Mouse (Mus musculus) cerebellum, adult 9-11 months (tissue): ENCODE measurements around the gene Zwint.

ENCODE experiments used
- DNase-seq: peaks from one replicate; pipeline ENCODE4 v3.0.0; 2022

Gene Zwint

DNA sequence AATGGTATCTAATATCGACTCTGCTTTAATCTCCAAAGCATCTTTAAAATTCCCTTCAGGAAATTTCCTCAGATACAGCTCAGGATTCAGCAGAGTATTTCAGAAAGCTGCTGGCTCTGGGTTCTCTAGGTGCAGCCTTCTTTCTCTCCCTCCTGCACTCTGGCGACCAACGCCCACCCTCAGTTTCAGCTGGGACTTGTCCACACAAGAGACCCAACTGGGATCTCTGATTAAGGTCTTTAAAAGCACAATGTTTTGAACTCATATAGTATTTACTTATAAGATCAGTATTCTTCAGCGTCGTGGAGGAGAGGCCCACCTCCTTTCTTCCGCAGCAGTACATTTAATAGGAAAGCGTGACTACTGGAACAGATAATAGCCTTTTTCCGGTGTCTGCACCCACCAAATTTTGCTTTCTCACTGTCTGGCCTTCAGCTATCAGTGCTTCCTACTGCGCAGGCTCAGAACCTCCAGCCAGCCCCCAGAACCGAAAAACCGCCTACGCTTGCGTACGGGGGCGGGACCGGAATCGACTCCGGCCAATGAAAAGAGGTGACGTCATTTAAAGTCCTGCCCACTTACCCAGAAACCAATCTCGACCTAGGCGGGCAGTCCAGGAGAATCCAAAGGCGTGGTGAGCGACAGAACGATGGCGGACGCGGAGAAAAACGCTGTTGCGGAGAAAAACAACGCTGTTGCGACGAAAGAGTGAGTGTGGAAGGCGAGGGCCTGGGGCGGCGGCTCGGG is at the start of gene Zwint:
Gene Zwint (plus strand): TSS at position 576 of the 747 bp plus-strand sequence.
- peak; percentile 97 for DNase-seq

DNA sequence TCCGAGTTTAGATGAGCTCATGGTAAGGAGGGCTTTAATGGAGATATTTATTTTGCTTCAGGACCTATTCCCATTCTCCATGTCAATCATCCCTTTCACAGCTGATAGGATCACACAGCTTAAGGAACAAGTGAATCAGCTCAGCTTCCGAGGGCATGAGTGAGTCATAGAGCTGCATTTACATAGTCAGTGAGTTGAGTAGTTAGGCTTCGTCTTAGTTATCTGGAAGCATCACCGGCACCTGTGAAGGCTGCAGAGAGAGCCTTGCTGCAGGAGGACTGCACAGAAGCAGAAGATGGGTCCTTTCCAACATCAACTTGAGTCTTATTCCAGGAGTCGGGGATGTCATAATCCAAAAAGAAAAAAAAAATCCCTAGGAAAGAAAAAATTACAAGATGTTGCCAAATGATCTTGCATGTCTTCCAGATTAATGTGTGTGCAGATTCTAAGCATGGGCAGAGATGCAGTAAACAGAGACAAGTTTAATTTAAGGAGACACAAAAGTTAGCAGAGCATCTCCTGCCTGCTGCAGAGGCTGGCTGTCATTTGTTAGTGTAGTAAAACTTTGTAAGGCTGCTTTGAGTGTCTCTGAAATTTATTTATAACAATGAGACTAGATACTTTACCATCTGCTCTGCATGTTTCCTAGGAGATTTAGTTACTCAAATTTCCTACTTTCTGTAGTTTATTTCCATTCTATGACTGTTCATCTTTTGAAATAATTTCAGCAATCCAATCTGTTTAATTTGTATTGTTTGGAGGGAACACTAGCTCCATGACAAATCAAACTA is 41.3 kb upstream of the Zwint start:
- DNase-seq, result no peak

DNA sequence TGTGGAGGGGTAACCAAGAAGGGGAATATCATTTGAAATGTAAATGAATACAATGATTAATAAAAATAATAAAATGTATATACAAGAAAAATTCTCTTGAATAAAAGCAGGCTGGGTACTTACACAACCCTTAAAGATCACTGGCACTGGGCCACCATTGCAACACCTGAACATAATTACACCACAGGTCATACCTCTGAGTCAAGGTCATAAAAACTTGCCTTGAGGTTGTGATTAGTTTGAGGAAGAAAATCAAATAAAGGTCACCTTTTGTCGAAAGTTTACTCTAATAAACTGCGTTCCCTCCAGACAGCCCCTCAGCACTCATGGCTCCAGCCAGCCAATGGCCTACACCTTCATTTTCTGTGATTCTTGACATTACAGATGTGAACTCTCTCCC is 38.5 kb upstream of the Zwint start:
- no peak for DNase-seq

DNA sequence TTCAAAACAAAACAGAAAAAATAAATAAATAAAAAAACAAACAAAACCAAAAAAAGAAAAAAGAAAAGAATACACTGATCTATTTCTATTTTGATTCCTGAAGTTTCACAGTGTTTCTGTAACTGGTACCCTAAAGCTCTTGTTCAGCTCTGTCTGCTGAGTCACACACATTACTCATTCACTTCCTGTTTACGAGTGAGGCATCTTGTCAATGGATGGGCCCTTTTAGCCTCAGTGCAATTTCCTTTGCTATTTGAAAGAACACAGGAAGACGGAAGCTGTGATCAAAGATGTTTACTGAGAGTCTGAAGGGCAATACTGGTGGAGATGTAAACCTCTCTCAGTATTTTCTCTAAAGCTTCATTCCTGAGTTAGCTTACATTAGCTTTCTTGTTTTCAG is 34.1 kb upstream of the Zwint start:
- DNase-seq, result no peak

DNA sequence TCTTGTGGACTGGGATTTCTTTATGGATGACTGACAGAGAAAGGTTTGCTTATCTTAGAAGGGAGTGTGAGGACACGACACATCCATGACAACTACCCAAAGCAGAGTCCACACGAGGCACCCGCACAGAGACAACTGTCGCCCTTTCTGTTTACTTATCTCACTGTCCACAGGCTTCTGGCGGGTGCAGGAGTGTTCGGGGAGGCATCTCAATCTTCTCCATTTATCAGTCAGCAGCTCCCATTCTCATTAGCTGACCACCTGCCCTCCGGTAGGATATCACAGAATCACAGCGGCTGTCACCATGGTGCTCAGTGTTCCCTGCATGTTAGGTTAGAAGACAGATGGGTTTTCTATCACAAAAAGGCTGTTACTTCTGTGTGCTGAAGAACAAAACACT is 31.1 kb upstream of the Zwint start:
- peak; percentile 3 for DNase-seq

DNA sequence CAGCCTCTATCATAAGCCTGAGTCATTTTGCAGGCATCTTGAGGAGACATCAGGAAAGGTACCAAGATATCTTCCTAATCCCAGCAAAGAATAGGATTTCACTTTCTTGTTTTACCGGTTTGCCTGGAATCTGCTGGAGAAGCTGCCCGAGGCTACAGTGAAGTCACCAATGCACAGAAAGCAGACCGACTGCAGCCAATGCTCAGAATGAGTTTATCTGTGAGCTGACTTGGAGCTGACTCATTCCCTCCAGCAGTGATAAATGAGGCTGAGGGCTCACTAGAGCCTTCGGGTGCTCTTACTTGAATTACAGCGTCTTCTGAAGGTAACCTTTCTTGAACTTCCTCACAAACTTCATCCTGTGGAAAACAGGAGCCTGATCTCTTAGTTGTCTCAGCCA is 20.5 kb upstream of the Zwint start:
- DNase-seq, result no peak

DNA sequence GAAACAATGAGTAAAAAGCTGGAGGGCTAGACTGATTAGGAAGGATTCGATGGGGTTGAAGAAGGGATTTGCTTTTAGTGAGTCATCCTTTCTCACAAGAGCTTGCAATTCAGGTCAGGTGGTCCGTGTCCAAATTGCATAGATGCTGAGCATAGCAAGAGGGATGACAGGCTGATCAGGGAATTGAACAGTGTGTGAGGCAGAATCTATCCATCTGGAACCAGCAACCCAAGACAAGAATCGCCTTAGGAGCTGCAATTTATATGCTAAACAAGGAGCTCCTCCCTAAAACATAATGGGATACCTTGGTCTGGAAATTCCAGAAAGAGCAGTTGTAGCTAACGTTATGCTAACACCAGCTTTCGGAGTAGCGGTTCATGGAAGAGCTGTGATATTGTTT is 3.8 kb upstream of the Zwint start:
- DNase-seq, result no peak

DNA sequence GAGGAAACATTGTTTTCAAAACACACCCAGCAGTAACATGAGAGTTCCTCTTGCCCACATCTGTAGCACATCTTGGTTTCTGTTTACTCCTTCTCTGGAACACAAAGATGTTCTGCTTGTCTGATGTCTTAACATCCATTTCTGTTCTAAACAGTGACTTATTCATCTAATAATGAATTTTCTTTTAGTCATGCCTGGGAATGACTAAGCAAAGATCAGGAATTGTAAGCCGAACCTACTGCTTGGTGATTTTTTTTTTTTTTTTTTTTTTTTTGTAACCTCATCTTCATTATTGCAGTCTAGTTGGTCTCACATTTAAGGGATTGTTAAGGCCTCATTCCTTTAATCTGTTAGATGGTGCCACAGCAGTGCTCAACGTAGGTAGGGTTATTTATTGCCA is 848 bp upstream of the Zwint start:
- DNase-seq, result no peak

DNA sequence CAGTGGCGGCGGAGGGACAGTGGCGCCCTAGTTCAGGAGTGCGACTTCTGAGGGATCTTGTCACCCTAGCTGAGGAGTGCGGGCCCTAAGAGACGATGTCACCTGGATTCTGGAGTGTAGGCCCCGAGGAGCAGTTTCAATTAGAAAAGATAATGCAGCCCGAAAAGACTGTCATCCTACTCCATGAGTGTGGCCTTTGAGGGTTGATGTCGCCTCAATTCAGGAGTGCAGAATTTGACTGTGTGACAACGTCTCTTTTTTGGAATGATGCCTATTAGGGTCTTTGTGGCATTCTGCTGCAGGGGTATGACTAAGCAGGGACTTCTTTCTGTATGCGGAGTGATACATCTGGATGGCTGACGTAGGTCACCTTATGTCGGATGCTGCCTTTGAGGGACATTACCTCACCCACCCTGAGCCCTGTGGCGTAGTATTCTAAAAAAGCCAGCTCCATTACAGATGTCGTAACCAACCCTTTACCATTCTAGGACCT is 418 bp downstream of the Zwint start:
- DNase-seq, result peak; percentile 62

DNA sequence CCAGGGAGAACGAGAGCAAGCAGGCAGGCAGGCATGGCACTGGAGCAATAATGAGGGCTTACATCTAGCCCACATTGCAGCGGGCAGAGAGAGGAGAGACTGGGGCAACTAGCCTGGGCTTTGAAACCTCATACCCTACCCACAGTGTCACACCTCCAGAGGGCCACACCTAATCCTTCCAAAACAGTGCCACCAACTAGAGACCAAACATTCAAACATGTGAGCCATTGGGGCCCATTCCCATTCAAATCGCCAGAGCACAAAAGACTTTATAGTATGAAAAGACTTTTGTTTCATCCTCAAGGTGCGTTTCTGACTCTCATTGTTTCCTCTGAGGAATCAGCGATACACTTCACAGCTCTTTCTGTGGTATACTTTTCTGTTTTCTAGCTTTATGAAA is 4.6 kb downstream of the Zwint start:
- no peak for DNase-seq

DNA sequence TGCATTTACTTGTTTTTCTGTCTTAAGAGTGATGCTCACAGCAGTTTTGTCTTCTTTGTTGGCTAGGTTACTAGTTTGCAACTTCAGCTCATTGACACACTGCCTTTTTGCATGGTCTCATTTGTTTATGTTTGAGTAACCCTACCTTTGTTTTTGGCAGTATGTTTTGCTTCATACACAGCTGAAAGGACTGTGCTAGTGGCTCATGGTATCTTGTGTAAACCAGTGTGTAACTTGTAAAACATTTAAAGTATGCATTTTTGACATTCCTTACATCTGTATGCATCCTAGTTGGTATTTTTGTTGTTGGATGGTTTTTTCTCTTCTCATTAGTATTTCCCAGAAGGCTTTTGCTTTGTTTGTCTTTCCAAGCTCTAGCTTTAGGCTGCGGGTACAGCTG is 5.7 kb downstream of the Zwint start:
- DNase-seq, result no peak

DNA sequence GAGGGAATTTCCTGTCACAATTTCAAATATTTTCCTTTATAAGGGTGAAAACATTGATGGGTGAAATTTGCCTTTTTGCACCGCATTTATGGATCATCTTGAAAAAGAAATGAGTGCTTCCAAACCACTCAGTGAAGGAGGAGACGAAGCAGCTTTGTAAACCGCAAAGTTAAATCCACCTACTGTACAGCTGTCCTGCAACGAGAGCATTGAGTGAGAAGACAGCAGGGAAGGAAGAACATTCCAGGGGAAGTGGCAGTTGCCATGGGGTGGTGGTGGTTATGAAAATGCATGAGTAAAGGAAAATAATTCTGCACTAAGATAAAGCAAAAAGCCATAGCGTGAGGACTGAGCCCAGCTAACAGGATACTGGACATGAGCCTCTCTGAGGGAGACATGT is 13.2 kb downstream of the Zwint start:
- no peak for DNase-seq

DNA sequence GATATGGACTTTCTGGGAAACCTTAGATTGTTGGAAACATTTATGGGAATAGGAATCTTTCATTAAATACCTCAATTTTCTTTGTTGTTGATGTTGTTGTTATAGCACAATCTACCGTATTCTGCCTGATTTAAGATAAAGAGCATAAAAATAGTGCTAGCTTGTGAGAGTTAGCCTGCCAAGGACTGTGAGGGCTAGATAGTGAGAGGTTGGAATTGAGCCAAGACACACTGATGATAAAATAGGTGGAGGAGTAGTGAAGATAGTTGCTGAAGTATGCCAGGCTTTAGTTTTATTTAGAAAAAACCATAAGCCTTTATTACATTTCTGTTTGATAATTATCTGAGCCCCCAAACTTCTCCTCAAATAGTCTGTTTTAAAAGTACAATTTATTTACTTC is 14.4 kb downstream of the Zwint start:
- no peak for DNase-seq

DNA sequence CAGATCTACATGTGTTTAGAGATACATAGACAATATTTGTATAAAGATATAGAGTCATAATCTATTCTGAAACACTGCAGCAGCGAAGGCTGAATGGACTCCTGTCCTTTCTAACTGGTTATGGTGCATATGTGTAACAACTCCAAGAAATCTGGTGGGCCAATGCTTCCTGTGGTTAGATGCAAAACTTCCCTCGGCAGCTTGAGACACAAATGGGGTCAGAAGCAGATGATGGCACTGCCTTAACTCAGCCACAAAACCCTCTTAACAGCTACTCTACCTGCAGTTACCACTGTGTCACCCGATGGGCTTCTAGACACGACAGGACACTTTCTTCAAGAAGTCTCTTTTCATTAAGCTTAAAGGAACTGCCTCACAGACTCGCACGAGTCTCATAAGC is 21.3 kb downstream of the Zwint start:
- DNase-seq, result no peak

DNA sequence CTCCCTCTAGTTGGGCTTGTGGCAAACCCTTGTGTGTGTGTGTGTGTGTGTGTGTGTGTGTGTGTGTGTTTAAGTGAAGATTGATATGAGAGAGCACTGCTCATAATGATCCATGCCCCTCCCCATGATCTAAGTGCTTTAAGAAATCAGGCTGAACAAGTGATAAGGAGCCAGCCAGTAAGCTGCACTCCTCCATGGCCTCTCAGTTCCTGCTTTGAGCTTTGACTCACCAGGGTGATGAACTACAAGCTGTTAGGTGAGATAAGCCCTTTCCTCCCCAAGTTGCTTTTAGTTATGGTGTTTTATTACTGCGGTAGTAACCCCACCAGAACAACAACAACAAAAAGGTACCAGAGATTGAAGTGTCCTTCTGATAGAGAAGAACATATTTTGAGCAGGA is 21.9 kb downstream of the Zwint start:
- no peak for DNase-seq

DNA sequence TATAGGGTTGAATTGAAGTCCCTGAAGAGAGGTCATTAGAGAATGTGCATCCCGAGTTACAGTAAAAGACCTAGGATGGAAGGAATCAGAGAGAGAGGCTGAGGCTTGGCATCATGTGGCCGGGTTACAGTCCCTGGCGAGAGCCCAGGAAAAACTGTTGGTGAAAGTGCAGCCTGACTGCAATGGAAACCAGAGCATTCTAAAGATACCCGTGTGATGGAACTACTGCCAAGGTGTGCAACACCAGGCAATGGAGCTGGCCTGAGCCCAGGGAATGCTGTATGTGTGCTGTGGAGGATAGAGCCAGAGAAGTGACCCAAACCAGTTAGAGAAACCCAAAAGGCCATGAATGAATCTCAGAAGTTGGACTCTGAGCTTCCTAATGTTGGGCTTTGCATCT is 24.4 kb downstream of the Zwint start:
- no peak for DNase-seq

DNA sequence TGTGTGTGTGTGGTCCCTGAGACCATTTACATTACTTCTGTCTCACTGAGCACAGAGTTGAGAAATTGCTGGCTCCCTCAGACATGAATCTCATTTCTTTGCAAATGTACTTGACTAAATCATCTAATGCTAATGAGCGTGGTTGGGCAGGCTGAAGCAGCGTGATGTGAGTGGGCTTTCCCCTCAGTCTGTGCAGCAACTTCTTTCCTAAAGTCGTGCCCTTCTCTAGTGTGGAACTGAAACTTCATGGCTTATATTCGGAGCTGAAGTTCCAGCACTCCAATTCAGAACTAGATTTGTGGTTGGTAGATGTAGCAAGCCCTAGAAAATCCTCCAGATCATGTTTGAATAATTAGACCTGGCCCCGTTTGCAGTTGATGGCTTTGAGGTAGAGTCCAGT is 46.4 kb downstream of the Zwint start:
- no peak for DNase-seq

DNA sequence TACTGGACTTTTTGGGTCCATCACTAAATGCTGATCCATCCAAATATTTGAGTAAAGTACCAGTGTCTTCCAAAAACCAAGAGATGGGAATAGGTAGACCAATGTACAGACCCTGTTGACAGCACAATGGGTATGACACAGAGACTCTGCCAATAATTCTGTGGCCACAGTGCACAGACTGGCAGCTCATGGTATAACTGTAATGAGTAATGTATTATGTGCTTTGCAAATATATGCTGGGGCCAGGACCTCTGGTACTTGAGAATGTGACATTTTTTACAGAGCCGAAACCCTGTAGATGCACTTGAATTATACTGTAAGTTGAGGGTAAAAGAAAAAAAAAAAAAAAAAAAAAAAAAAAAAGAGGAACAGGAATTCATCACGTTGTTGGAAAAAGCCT is 59.1 kb downstream of the Zwint start:
- no peak for DNase-seq
